9 mouse cellular contexts compared by ENCODE assay signal in genomic region chr10:18407062-18407830, GRCm38 (mm10).
DNase-seq lines count a peak whose midpoint lies in the region; ATAC-seq and TF ChIP-seq lines count a peak whose summit lies in the region.
"Had no signal": no experiment of that assay in that cellular context is flagged by ENCODE, and none has a peak within 500 bp of the region (broad histone marks: within the 10 kb centered on the region; RNA-seq: fewer than 3 reads in every experiment).

No protein-coding gene starts in this region.

- H3K9ac ChIP-seq in forebrain, postnatal 0 days = peak overlapping the region; percentile 57

- TF ChIP-seq CTCF in forebrain, postnatal 0 days (IDR thresholded peaks at IDR 0.05; ENCODE audit: low read depth) = no peak
- no peak for TF ChIP-seq CTCF in lung, adult 2 months (IDR thresholded peaks at IDR 0.05; ENCODE audit: insufficient read depth, low read length)

- DNase-seq in Muller cell, postnatal 12 days (ENCODE audit: inconsistent ontology term) = peak; percentile 81
- peak; percentile 66 to 70 for DNase-seq in cerebellum, adult 18-20 months
- peak; percentile 85 for DNase-seq in forebrain, postnatal 0 days
- DNase-seq in heart, postnatal 36 days = peak; percentile 71 to 74
- peak; percentile 83 for DNase-seq in large intestine, adult 2 months (ENCODE audit: low read depth, low spot score)
- DNase-seq in lung, adult 2 months = peak; percentile 69
- DNase-seq in ovary, adult 18-20 months (ENCODE audit: low spot score) = peak; percentile 78
- peak; percentile 48 for DNase-seq in urinary bladder, adult 2 months (ENCODE audit: low spot score)

- under 1% methylated on average over 21 of the region's 21 CpGs for WGBS in forebrain, postnatal 0 days
- WGBS in large intestine, adult 2 months = under 1% methylated on average over 21 of the region's 21 CpGs
- 1% methylated on average over 21 of the region's 21 CpGs for WGBS in lung, adult 2 months

- intact Hi-C loops in heart, postnatal 36 days (cut with DNase I) = loop anchor here (2.0 kb wide), 1 partner anchor 24 kb away; no protein-coding TSS in a partner anchor

- peak overlapping the region; percentile 77 for H3K4me2 ChIP-seq in forebrain, postnatal 0 days (ENCODE audit: low read depth)

- H3K36me3 ChIP-seq in forebrain, postnatal 0 days (ENCODE audit: insufficient read depth) = no peaks in the 10 kb centered on the region

- peak; percentile 91 for ATAC-seq in forebrain, postnatal 0 days

- peak; percentile 46; the same call in 1 of the 2 replicates for TF ChIP-seq POLR2A in lung, adult 2 months (IDR thresholded peaks at IDR 0.05; ENCODE audit: borderline replicate concordance, extremely low read depth, low read depth, low read length)

- H3K9me3 ChIP-seq in forebrain, postnatal 0 days (ENCODE audit: low read length) = no peaks in the 10 kb centered on the region

- peaks cover 25% of the 10 kb centered on the region for H3K4me1 ChIP-seq in forebrain, postnatal 0 days (ENCODE audit: insufficient read depth)
- peaks cover 7% of the 10 kb centered on the region for H3K4me1 ChIP-seq in lung, adult 2 months (ENCODE audit: control insufficient read depth, insufficient read depth, low read length)

- peak overlapping the region; percentile 62; the same call in 1 of the 2 replicates for H3K27ac ChIP-seq in forebrain, postnatal 0 days (ENCODE audit: low read depth, low read length)
- H3K27ac ChIP-seq: macrophage had no signal

- H3K4me3 ChIP-seq in forebrain, postnatal 0 days (ENCODE audit: low read depth, low read length) = peak overlapping the region; percentile 45
- peak overlapping the region; percentile 49 for H3K4me3 ChIP-seq in lung, adult 2 months (replicated peaks; ENCODE audit: extremely low read depth, low read depth, low read length)

- H3K27me3 ChIP-seq in forebrain, postnatal 0 days (ENCODE audit: insufficient read depth, low read length) = no peaks in the 10 kb centered on the region

Comparison
In these comparisons a context has a peak if more than half of its experiments do, and no peak if none do; other contexts are left out.
1. Peak in every context shown above with its lines: DNase-seq, ATAC-seq, H3K4me3 ChIP-seq and H3K27ac ChIP-seq.